10 mouse cellular contexts compared by ENCODE assay signal in the genomic region with DNA sequence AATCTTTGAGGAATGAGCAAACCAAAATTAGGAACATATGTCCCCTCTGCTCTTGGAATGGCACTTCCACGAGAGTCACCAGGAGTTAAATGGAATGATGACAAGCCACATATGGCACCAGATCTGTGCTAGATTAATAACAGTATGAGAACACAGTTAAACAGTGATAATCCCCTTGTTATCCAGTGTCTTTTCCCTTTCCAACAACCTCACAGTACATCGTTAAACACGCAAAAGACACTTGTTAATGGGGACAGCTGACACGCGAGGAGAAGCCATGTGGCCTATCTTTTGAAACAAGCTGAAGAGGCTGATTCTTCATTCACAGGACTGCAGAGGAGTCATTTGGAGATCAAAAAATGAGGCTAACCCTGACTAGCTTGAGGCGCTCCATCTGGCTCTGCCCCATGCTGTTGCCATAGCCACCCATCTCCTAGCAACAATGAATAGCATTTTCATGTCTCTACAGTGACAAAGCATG.
A peak's percentile ranks its signal among the peaks of the same experiment; 100 is the strongest.
DNase-seq lines count a peak whose midpoint lies in the region; ATAC-seq lines count a peak whose summit lies in the region.
"Had no signal": no experiment of that assay in that cellular context is flagged by ENCODE, and none has a peak within 500 bp of the region (broad histone marks: within the 10 kb centered on the region; RNA-seq: fewer than 3 reads in every experiment).

No protein-coding gene starts in this region.

- peaks cover 41% of the 10 kb centered on the region for H3K4me1 ChIP-seq in forebrain, embryonic 13.5 days
- H3K4me1 ChIP-seq in neural tube, embryonic 11.5 days (ENCODE audit: control insufficient read depth, insufficient read depth, low read length) = peaks cover 9% of the 10 kb centered on the region; the same call in 1 of the 2 replicates
- no peaks in the 10 kb centered on the region for H3K4me1 ChIP-seq in heart, embryonic 10.5 days
- H3K4me1 ChIP-seq: heart, embryonic 15.5 days had no signal

- H3K27me3 ChIP-seq in forebrain, embryonic 13.5 days = no peaks in the 10 kb centered on the region
- H3K27me3 ChIP-seq in neural tube, embryonic 11.5 days (ENCODE audit: control insufficient read depth, insufficient read depth, low read length) = no peaks in the 10 kb centered on the region
- no peaks in the 10 kb centered on the region for H3K27me3 ChIP-seq in heart, embryonic 10.5 days (ENCODE audit: insufficient read depth, poor library complexity, severe bottlenecking)
- H3K27me3 ChIP-seq: heart, embryonic 15.5 days had no signal

- DNase-seq in lung, postnatal 10 days = peak; percentile 33
- no peak for DNase-seq in lung, postnatal 36 days
- DNase-seq in layer of hippocampus, postnatal 10 days (ENCODE audit: low spot score in 2 of 2) = peak; percentile 57 to 63
- DNase-seq in neural tube, embryonic 11.5 days (ENCODE audit: low spot score) = peak; percentile 73
- DNase-seq in testis, postnatal 14 days (ENCODE audit: low spot score) = no peak
- no peak for DNase-seq in c-Kit-positive CD71-positive TER-119-positive erythroid progenitor cells, embryonic 14.5 days (ENCODE audit: low spot score)
- DNase-seq in heart, embryonic 10.5 days (ENCODE audit: low spot score) = no peak

- peak overlapping the region; percentile 78 for H3K27ac ChIP-seq in forebrain, embryonic 13.5 days
- H3K27ac ChIP-seq in neural tube, embryonic 11.5 days (ENCODE audit: low read depth, low read length) = no peak overlapping the region
- no peak overlapping the region for H3K27ac ChIP-seq in heart, embryonic 10.5 days
- H3K27ac ChIP-seq: heart, embryonic 15.5 days had no signal

- 5% methylated on average over 6 of the region's 6 CpGs for WGBS in forebrain, embryonic 13.5 days
- 19% methylated on average over 6 of the region's 6 CpGs for WGBS in neural tube, embryonic 11.5 days
- WGBS in heart, embryonic 10.5 days = 78% methylated on average over 6 of the region's 6 CpGs

- ATAC-seq in forebrain, embryonic 13.5 days = peak; percentile 98
- peak; percentile 95 for ATAC-seq in neural tube, embryonic 11.5 days (ENCODE audit: insufficient read depth, low FRiP score, low TSS enrichment)

- peaks cover 9% of the 10 kb centered on the region; the same call in 1 of the 2 replicates for H3K9me3 ChIP-seq in forebrain, embryonic 13.5 days (replicated peaks)
- no peaks in the 10 kb centered on the region for H3K9me3 ChIP-seq in neural tube, embryonic 11.5 days (ENCODE audit: control insufficient read depth, low read length)
- H3K9me3 ChIP-seq in heart, embryonic 10.5 days = no peaks in the 10 kb centered on the region
- H3K9me3 ChIP-seq: heart, embryonic 15.5 days had no signal

- H3K9ac ChIP-seq in forebrain, embryonic 13.5 days = no peak overlapping the region
- H3K9ac ChIP-seq in neural tube, embryonic 11.5 days (ENCODE audit: low read length) = no peak overlapping the region
- H3K9ac ChIP-seq: heart, embryonic 15.5 days had no signal

- H3K4me3 ChIP-seq in forebrain, embryonic 13.5 days = no peak overlapping the region
- no peak overlapping the region for H3K4me3 ChIP-seq in neural tube, embryonic 11.5 days (ENCODE audit: low read depth, low read length)
- no peak overlapping the region for H3K4me3 ChIP-seq in heart, embryonic 10.5 days
- H3K4me3 ChIP-seq: heart, embryonic 15.5 days; myocyte had no signal

- no peaks in the 10 kb centered on the region for H3K36me3 ChIP-seq in forebrain, embryonic 13.5 days (ENCODE audit: poor library complexity, severe bottlenecking)
- no peaks in the 10 kb centered on the region for H3K36me3 ChIP-seq in neural tube, embryonic 11.5 days (ENCODE audit: control insufficient read depth, insufficient read depth, low read length)
- no peaks in the 10 kb centered on the region for H3K36me3 ChIP-seq in heart, embryonic 10.5 days
- H3K36me3 ChIP-seq: heart, embryonic 15.5 days had no signal

- peak overlapping the region; percentile 18 for H3K4me2 ChIP-seq in forebrain, embryonic 13.5 days
- no peak overlapping the region for H3K4me2 ChIP-seq in neural tube, embryonic 11.5 days (ENCODE audit: low read depth)
- H3K4me2 ChIP-seq: heart, embryonic 15.5 days had no signal

Comparison
In these comparisons a context has a peak if more than half of its experiments do, and no peak if none do; other contexts are left out.
1. DNase-seq: peak in lung, postnatal 10 days (single experiment), layer of hippocampus, postnatal 10 days (2 of 2) and neural tube, embryonic 11.5 days (single experiment); none in lung, postnatal 36 days (single experiment), testis, postnatal 14 days (single experiment), c-Kit-positive CD71-positive TER-119-positive erythroid progenitor cells, embryonic 14.5 days (single experiment) and heart, embryonic 10.5 days (single experiment).